23 mouse cellular contexts compared by ENCODE assay signal in genomic region chr9:102371036-102371770, GRCm38 (mm10). TPM values are rescaled to one million over a fixed set of nuclear protein-coding genes. Genes with fewer than 3 reads are reported as not detected.
DNase-seq lines count a peak whose midpoint lies in the region; ATAC-seq and TF ChIP-seq lines count a peak whose summit lies in the region.
"Had no signal": no experiment of that assay in that cellular context is flagged by ENCODE, and none has a peak within 500 bp of the region (broad histone marks: within the 10 kb centered on the region; RNA-seq: fewer than 3 reads in every experiment).

No protein-coding gene starts in this region.

- H3K27me3 ChIP-seq in forebrain, embryonic 11.5 days (ENCODE audit: control insufficient read depth, insufficient read depth, low read length), result no peaks in the 10 kb centered on the region
- no peaks in the 10 kb centered on the region for H3K27me3 ChIP-seq in forebrain, embryonic 13.5 days
- H3K27me3 ChIP-seq in lung, embryonic 14.5 days (ENCODE audit: insufficient read depth, low read length), result no peaks in the 10 kb centered on the region
- no peaks in the 10 kb centered on the region for H3K27me3 ChIP-seq in limb, embryonic 10.5 days (ENCODE audit: low read depth, poor library complexity, severe bottlenecking)
- H3K27me3 ChIP-seq: CH12.LX; kidney, embryonic 15.5 days; limb, embryonic 15.5 days had no signal

- peak; percentile 28 for DNase-seq in forebrain, embryonic 11.5 days (ENCODE audit: low spot score)
- peak; percentile 46 for DNase-seq in lung, embryonic 14.5 days
- DNase-seq in lung, postnatal 4 days, result no peak
- peak; percentile 24 for DNase-seq in brain, embryonic 14.5 days (ENCODE audit: low read depth)
- peak; percentile 26 for DNase-seq in limb, embryonic 10.5 days (ENCODE audit: low spot score)
- DNase-seq: adrenal gland, adult 2 months; B cell, adult 2 months; cerebellum, adult 18-20 months; cerebellum, postnatal 14 days; gastrocnemius, postnatal 36 days; kidney, adult 11 months; kidney, postnatal 36 days; right cerebral cortex, postnatal 14 days; thymus, postnatal 25 days had no signal

- no peak overlapping the region for H3K9ac ChIP-seq in forebrain, embryonic 11.5 days (ENCODE audit: low read length)
- H3K9ac ChIP-seq in forebrain, embryonic 13.5 days, result no peak overlapping the region
- H3K9ac ChIP-seq in lung, embryonic 14.5 days, result no peak overlapping the region
- H3K9ac ChIP-seq: kidney, embryonic 15.5 days; limb, embryonic 15.5 days; liver, embryonic 14.5 days had no signal

- TF ChIP-seq POLR2A in brain, embryonic 14.5 days (IDR thresholded peaks at IDR 0.05; ENCODE audit: borderline replicate concordance, extremely low read depth, insufficient read depth, insufficient read length, poor library complexity, severe bottlenecking), result no peak

- no peak for TF ChIP-seq CTCF in lung, embryonic 14.5 days (IDR thresholded peaks at IDR 0.05; ENCODE audit: low read depth)
- no peak for TF ChIP-seq CTCF in brain, embryonic 14.5 days (IDR thresholded peaks at IDR 0.05; ENCODE audit: borderline replicate concordance, extremely low read depth, insufficient read depth, insufficient read length)

- no peak overlapping the region for H3K27ac ChIP-seq in forebrain, embryonic 11.5 days (ENCODE audit: low read depth, low read length)
- no peak overlapping the region for H3K27ac ChIP-seq in forebrain, embryonic 13.5 days
- H3K27ac ChIP-seq in lung, embryonic 14.5 days (ENCODE audit: low read depth), result no peak overlapping the region
- no peak overlapping the region for H3K27ac ChIP-seq in limb, embryonic 10.5 days
- H3K27ac ChIP-seq: kidney, embryonic 15.5 days; limb, embryonic 15.5 days; liver, embryonic 14.5 days; macrophage had no signal

- H3K4me1 ChIP-seq in forebrain, embryonic 11.5 days (replicated peaks; ENCODE audit: control insufficient read depth, insufficient read depth, low read length), result no peaks in the 10 kb centered on the region
- H3K4me1 ChIP-seq in forebrain, embryonic 13.5 days, result no peaks in the 10 kb centered on the region
- H3K4me1 ChIP-seq in lung, embryonic 14.5 days (ENCODE audit: insufficient read depth), result no peaks in the 10 kb centered on the region
- H3K4me1 ChIP-seq in limb, embryonic 10.5 days, result no peaks in the 10 kb centered on the region
- H3K4me1 ChIP-seq: kidney, embryonic 15.5 days; limb, embryonic 15.5 days had no signal

- H3K9me3 ChIP-seq in forebrain, embryonic 11.5 days (ENCODE audit: control insufficient read depth, low read length), result no peaks in the 10 kb centered on the region
- no peaks in the 10 kb centered on the region for H3K9me3 ChIP-seq in forebrain, embryonic 13.5 days (replicated peaks)
- H3K9me3 ChIP-seq in lung, embryonic 14.5 days (ENCODE audit: low read depth, low read length), result no peaks in the 10 kb centered on the region
- H3K9me3 ChIP-seq in limb, embryonic 10.5 days (replicated peaks), result no peaks in the 10 kb centered on the region
- H3K9me3 ChIP-seq: kidney, embryonic 15.5 days; limb, embryonic 15.5 days had no signal

- WGBS in forebrain, embryonic 11.5 days, result 58% methylated on average over 14 of the region's 14 CpGs
- 58% methylated on average over 14 of the region's 14 CpGs for WGBS in forebrain, embryonic 13.5 days
- WGBS in lung, embryonic 14.5 days, result 42% methylated on average over 14 of the region's 14 CpGs
- WGBS in limb, embryonic 10.5 days, result 63% methylated on average over 14 of the region's 14 CpGs

- no peak overlapping the region for H3K4me2 ChIP-seq in forebrain, embryonic 11.5 days (ENCODE audit: low read depth, low read length, severe bottlenecking)
- no peak overlapping the region for H3K4me2 ChIP-seq in forebrain, embryonic 13.5 days
- no peak overlapping the region for H3K4me2 ChIP-seq in lung, embryonic 14.5 days
- H3K4me2 ChIP-seq: kidney, embryonic 15.5 days; limb, embryonic 15.5 days had no signal

- ATAC-seq in forebrain, embryonic 11.5 days (replicated peaks; ENCODE audit: low FRiP score), result no peak
- no peak for ATAC-seq in forebrain, embryonic 13.5 days
- no peak for ATAC-seq in lung, embryonic 14.5 days (ENCODE audit: insufficient read depth)
- ATAC-seq in inflammation-experienced regulatory T-cells, adult 6 months, result no peak
- ATAC-seq: hindbrain, embryonic 16.5 days had no signal

- H3K36me3 ChIP-seq in forebrain, embryonic 11.5 days (ENCODE audit: control insufficient read depth, insufficient read depth, low read length), result no peaks in the 10 kb centered on the region
- no peaks in the 10 kb centered on the region for H3K36me3 ChIP-seq in forebrain, embryonic 13.5 days (ENCODE audit: poor library complexity, severe bottlenecking)
- H3K36me3 ChIP-seq in lung, embryonic 14.5 days (ENCODE audit: insufficient read depth), result no peaks in the 10 kb centered on the region
- no peaks in the 10 kb centered on the region for H3K36me3 ChIP-seq in limb, embryonic 10.5 days
- H3K36me3 ChIP-seq: kidney, embryonic 15.5 days; limb, embryonic 15.5 days had no signal

- H3K4me3 ChIP-seq in forebrain, embryonic 11.5 days (ENCODE audit: low read depth, low read length), result no peak overlapping the region
- no peak overlapping the region for H3K4me3 ChIP-seq in forebrain, embryonic 13.5 days
- no peak overlapping the region for H3K4me3 ChIP-seq in lung, embryonic 14.5 days (ENCODE audit: low read depth, low read length)
- no peak overlapping the region for H3K4me3 ChIP-seq in limb, embryonic 10.5 days
- H3K4me3 ChIP-seq: erythroblast, embryonic 14.5 days; kidney, embryonic 15.5 days; limb, embryonic 15.5 days had no signal

RNA-seq across cellular contexts. Expression of gene Ephb1, which starts 16.7 kb away (rescaled TPM):
- polyA plus RNA-seq in forebrain, embryonic 11.5 days (2014; fragmentation: Nextera tagmentation; extraction: Ambion mirVana), result 19.8 and 19.9 TPM in 2 replicates
- polyA plus RNA-seq in forebrain, embryonic 13.5 days (2015; fragmentation: Nextera tagmentation; extraction: Ambion mirVana), result 23.0 and 29.4 TPM in 2 replicates
- 1.6 and 1.9 TPM in 2 replicates for polyA plus RNA-seq in lung, embryonic 14.5 days (2014; fragmentation: Nextera tagmentation; extraction: Ambion mirVana)
- polyA plus RNA-seq in brain, embryonic 14.5 days (2012; rRNA removed), result 45.8 and 85.2 TPM in 2 replicates
- 1.1 and 1.2 TPM in 2 replicates for polyA plus RNA-seq in limb, embryonic 10.5 days (2016; fragmentation: Nextera tagmentation; extraction: Ambion mirVana)
- not detected for polyA plus RNA-seq in inflammation-experienced regulatory T-cells, adult 6 months (2017; shearing (Covaris generic))
- polyA plus RNA-seq: erythroblast, embryonic 14.5 days; macrophage had no signal

Comparison
In these comparisons a context has a peak if more than half of its experiments do, and no peak if none do; other contexts are left out.
1. DNase-seq: peak in forebrain, embryonic 11.5 days (single experiment), lung, embryonic 14.5 days (single experiment), brain, embryonic 14.5 days (single experiment) and limb, embryonic 10.5 days (single experiment); none in lung, postnatal 4 days (0 of 2).